Mouse (Mus musculus) embryonic facial prominence, embryonic 11.5 days (tissue): ENCODE measurements around the gene Zfp990. TPM values are rescaled to one million over a fixed set of nuclear protein-coding genes. Genes with fewer than 3 reads are reported as not detected.
A peak's percentile ranks its signal among the peaks of the same experiment; 100 is the strongest.
"Not testable (repeated sequence)": the region's sequence is repeated elsewhere in the genome, so short reads cannot be mapped to it uniquely, and the experiment has no call there.

Experiments
- ATAC-seq: fragments of 200-750 bp; cut with Nextera tagmentation; replicated peaks from 2 replicates; pipeline ENCODE4 v1.8.0; 2017; ENCODE audit warnings: low read depth; ENCODE audit not compliant: insufficient number of reproducible peaks, low FRiP score, low TSS enrichment
- DNase-seq: peaks from one replicate; pipeline ENCODE4 v3.0.0-alpha.2; 2015; ENCODE audit warnings: low spot score
- H3K27ac ChIP-seq: fragments of 300-500 bp; sonication (generic); replicated peaks from 2 replicates; pipeline ENCODE4 v1.5.1; 2014; ENCODE audit warnings: mild to moderate bottlenecking, low read depth, low read length, control low read depth
- H3K27me3 ChIP-seq: fragments of 300-500 bp; sonication (generic); 2 replicates; pipeline ENCODE4 v1.6.1; 2014; ENCODE audit warnings: mild to moderate bottlenecking, low read length, moderate library complexity, mixed read lengths; ENCODE audit not compliant: control insufficient read depth, insufficient read depth
- H3K36me3 ChIP-seq: fragments of 300-500 bp; sonication (generic); replicated peaks from 2 replicates; pipeline ENCODE4 v1.6.1; 2014; ENCODE audit warnings: low read depth, mild to moderate bottlenecking, low read length, moderate library complexity, mixed read lengths; ENCODE audit not compliant: control insufficient read depth, insufficient read depth
- H3K4me1 ChIP-seq: fragments of 300-500 bp; sonication (generic); 2 replicates; pipeline ENCODE4 v1.6.1; 2014; ENCODE audit warnings: low read length, mixed read lengths; ENCODE audit not compliant: control insufficient read depth, insufficient read depth
- H3K4me2 ChIP-seq: fragments of 300-500 bp; sonication (generic); 2 replicates; pipeline ENCODE4 v1.6.1; 2014; ENCODE audit warnings: low read depth, mild to moderate bottlenecking, control low read depth, low read length, moderate library complexity
- H3K4me3 ChIP-seq: fragments of 300-500 bp; sonication (generic); 2 replicates; pipeline ENCODE4 v1.5.1; 2014; ENCODE audit warnings: low read depth, low read length, control low read depth
- H3K9ac ChIP-seq: fragments of 300-500 bp; sonication (generic); replicated peaks from 2 replicates; pipeline ENCODE4 v1.6.1; 2014; ENCODE audit warnings: mild to moderate bottlenecking, control low read depth, low read length
- H3K9me3 ChIP-seq: fragments of 300-500 bp; sonication (generic); replicated peaks from 2 replicates; pipeline ENCODE4 v1.6.1; 2016; ENCODE audit warnings: mild to moderate bottlenecking, low read length, inconsistent platforms, mixed read lengths; ENCODE audit not compliant: control insufficient read depth
- WGBS: fragments of 180-500 bp; shearing (Covaris S2); extraction: QIAGEN DNeasy Blood & Tissue Kit; methylation state at CpG from one replicate; pipeline ENCODE4 v1.1.7; 2014; 5-methylcytosine and 5-hydroxymethylcytosine counted together
- polyA plus RNA-seq: library from polyadenylated mRNA; unstranded; fragments of >200 nt; fragmentation: Nextera tagmentation; extraction: Ambion mirVana; gene quantifications from 2 replicates; pipeline ENCODE4 v1.2.1, GENCODE M21; 2014

Zfp990 gene
- polyA plus RNA-seq, 1 experiment from 2014 or later = not detected

- not testable (repeated sequence) for H3K27ac ChIP-seq, H3K4me1 ChIP-seq, H3K27me3 ChIP-seq, H3K9ac ChIP-seq, DNase-seq, H3K4me3 ChIP-seq, H3K4me2 ChIP-seq, H3K36me3 ChIP-seq, H3K9me3 ChIP-seq, ATAC-seq
- WGBS = 78% methylated on average over 4 of the region's 4 CpGs
Observed at GRCm38 (mm10) chr4:145515776-145516565, 5.4 kb downstream of the Zfp990 start.

- not testable (repeated sequence) for H3K27me3 ChIP-seq, H3K27ac ChIP-seq, H3K36me3 ChIP-seq, DNase-seq, H3K4me3 ChIP-seq, ATAC-seq, H3K9ac ChIP-seq, H3K4me1 ChIP-seq, H3K4me2 ChIP-seq, H3K9me3 ChIP-seq
- WGBS = 100% methylated on average over 1 of the region's 1 CpGs
Observed at GRCm38 (mm10) chr4:145517391-145517790, 6.8 kb downstream of the Zfp990 start.

- H3K9me3 ChIP-seq, ATAC-seq, H3K4me2 ChIP-seq, DNase-seq, H3K4me3 ChIP-seq, H3K27me3 ChIP-seq, H3K4me1 ChIP-seq, H3K9ac ChIP-seq, H3K36me3 ChIP-seq, H3K27ac ChIP-seq: not testable (repeated sequence)
- WGBS = 79% methylated on average over 5 of the region's 5 CpGs
Observed at GRCm38 (mm10) chr4:145543861-145544260, 33.3 kb downstream of the Zfp990 start.

GRCm38 (mm10) chr4:145545106-145545505 is 34.5 kb downstream of the Zfp990 start:
- ATAC-seq, H3K27me3 ChIP-seq, H3K4me3 ChIP-seq, H3K4me1 ChIP-seq, H3K36me3 ChIP-seq, H3K4me2 ChIP-seq, H3K9ac ChIP-seq, DNase-seq, H3K27ac ChIP-seq, H3K9me3 ChIP-seq: not testable (repeated sequence)
- 29% methylated on average over 2 of the region's 2 CpGs for WGBS

DNA sequence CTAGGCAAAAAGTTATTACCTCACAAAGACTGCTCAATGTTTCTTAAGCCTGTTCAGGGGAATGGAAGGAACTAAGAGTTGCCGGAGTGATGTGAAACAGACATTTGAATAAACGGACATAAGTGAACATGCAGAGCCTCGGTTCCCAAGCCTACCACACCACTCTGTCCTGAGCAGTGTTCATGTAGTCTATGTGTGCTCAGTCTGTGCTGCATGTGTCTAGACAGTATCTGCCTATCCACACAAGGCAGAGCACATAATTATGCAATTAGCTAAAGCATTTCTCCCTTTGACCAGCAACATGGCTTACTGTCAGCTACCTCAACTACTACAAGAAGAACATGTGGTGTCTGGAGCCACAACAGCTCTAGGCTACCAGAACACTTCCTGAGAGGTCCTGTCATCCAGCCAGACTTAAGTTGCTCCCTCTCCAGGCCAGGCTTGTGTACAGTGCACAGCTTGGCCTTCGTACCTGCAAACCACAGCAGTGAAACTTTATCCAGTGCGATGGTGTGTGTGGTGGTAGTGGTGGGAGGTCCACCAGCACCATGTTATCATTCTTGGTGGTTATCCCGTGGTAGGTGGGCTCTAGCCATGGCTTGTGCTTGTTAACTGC is 35.3 kb downstream of the Zfp990 start:
- 77% methylated on average over 6 of the region's 6 CpGs for WGBS
- ATAC-seq = not testable (repeated sequence)

GRCm38 (mm10) chr4:145546477-145546876 is 35.9 kb downstream of the Zfp990 start:
- 87% methylated on average over 3 of the region's 3 CpGs for WGBS
- ATAC-seq, H3K4me3 ChIP-seq, H3K4me2 ChIP-seq, H3K4me1 ChIP-seq, H3K27me3 ChIP-seq, DNase-seq, H3K9ac ChIP-seq, H3K9me3 ChIP-seq, H3K27ac ChIP-seq, H3K36me3 ChIP-seq: not testable (repeated sequence)

More for the DNA sequence above, 35.3 kb downstream of the Zfp990 start:
- H3K4me1 ChIP-seq, H3K4me2 ChIP-seq, H3K27ac ChIP-seq, H3K27me3 ChIP-seq, H3K9ac ChIP-seq, H3K9me3 ChIP-seq, H3K4me3 ChIP-seq, DNase-seq, H3K36me3 ChIP-seq: not testable (repeated sequence)

DNA sequence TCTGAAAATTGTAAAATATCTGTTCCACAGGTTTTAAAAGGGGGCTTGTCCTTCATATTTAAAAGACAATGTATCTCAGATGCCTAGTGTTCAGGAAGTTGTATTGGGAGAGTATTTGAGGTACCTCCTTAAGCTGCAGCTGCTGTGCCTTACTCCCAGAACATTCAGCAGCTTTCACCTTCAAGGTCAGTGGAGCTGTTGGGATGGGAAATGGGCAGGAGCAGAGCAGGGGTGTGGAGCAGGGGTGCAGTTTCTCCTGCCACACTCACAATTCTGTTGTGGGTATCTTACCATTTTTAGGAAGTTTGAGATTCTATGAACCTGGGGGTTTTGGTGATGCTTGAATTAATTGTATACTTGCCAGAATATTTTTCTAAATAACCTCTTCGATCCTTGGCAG is 46.1 kb downstream of the Zfp990 start:
- H3K9ac ChIP-seq = no peak overlapping the region
- H3K36me3 ChIP-seq = no peaks in the 10 kb centered on the region
- H3K27ac ChIP-seq = no peak overlapping the region
- ATAC-seq = no peak
- no peaks in the 10 kb centered on the region for H3K27me3 ChIP-seq
- H3K4me2 ChIP-seq = no peak overlapping the region
- WGBS = 77% methylated on average over 1 of the region's 1 CpGs
- H3K4me1 ChIP-seq = no peaks in the 10 kb centered on the region
- DNase-seq = no peak
- no peak overlapping the region for H3K4me3 ChIP-seq
- H3K9me3 ChIP-seq = peaks cover 11% of the 10 kb centered on the region; the same call in 1 of the 2 replicates

GRCm38 (mm10) chr4:145559505-145560099 is 49.0 kb downstream of the Zfp990 start:
- H3K4me3 ChIP-seq = no peak overlapping the region
- H3K27ac ChIP-seq = no peak overlapping the region
- H3K4me1 ChIP-seq = no peaks in the 10 kb centered on the region
- ATAC-seq = 0 out of 2 replicates have a peak, but pooled peaks have one; percentile 18
- 46% methylated on average over 3 of the region's 3 CpGs for WGBS
- peaks cover 11% of the 10 kb centered on the region for H3K9me3 ChIP-seq
- H3K9ac ChIP-seq = no peak overlapping the region
- no peaks in the 10 kb centered on the region for H3K36me3 ChIP-seq
- no peaks in the 10 kb centered on the region for H3K27me3 ChIP-seq
- no peak overlapping the region for H3K4me2 ChIP-seq
- no peak for DNase-seq
